Mouse (Mus musculus): ENCODE results near the gene Col4a3bp.
"Not testable (repeated sequence)": the region's sequence is repeated elsewhere in the genome, so short reads cannot be mapped to it uniquely, and the experiment has no call there.

Gene Col4a3bp

DNA sequence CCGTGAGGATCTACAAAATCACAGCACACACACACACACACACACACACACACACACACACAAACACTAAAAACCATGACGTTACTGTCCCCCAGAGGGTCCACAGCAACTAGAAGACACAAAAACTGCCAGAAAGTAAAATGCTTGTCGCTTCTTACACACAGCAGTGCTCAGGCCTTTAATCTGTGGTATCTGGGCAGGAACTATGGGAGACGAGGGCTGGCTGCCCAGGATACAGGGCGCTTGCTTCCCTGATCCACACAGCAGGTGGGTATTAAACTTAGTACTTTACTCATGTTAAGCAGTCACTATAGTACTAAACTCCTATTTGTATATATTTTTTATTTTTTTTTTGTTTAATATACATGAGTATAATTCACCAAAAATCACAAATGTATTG lies 103.4 kb downstream of the Col4a3bp start:
- DNase-seq (ENCODE audit: low read depth, low spot score): no peak

DNA sequence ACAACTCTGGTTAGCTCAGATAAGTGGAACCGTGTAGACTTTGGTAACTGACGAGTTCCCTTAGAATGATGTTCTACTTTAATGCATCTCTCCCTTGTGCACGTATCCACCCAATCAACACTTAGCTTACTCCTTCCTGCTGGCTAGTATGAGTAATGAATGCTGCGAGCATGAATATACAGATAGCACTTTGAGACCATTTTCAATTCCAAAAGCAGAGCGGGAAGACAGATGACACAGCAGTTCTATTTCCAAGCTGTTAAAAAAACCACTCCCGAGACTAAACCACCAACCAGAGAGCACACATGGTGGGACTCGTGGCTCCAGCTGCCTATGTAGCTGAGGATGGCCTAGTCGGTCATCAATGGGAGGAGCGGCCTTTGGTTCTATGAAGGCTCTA lies 110.6 kb downstream of the Col4a3bp start:
- no peak for DNase-seq (ENCODE audit: low read depth, low spot score)

- no peak for DNase-seq (ENCODE audit: low read depth, low spot score)
Observed at GRCm38 (mm10) chr13:96656673-96657072, 114.3 kb downstream of the Col4a3bp start.

GRCm38 (mm10) chr13:96658936-96659335 lies 116.5 kb downstream of the Col4a3bp start:
- no peak for DNase-seq (ENCODE audit: low read depth, low spot score)

GRCm38 (mm10) chr13:96660095-96660860 lies 117.9 kb downstream of the Col4a3bp start:
- no peak for DNase-seq (ENCODE audit: low read depth, low spot score)

DNA sequence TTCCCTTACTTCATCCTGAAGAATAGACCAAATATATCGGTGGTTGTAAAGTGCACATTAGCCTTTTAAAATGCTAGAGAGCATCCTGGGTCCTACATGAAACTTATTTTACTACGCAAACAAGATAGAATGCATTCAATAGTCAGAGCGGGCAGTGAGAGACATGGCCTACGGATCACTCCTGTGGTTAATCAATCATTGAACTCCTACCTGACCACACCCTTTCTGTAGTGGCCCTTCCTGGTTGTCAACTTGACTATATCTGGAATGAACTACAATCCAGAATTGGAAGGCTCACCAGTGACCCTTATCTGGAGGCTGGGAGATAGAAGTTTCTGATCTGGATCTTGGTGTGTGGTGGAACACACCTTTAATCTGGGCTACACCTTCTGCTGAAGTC lies 120.7 kb downstream of the Col4a3bp start:
- DNase-seq (ENCODE audit: low read depth, low spot score): not testable (repeated sequence)

DNA sequence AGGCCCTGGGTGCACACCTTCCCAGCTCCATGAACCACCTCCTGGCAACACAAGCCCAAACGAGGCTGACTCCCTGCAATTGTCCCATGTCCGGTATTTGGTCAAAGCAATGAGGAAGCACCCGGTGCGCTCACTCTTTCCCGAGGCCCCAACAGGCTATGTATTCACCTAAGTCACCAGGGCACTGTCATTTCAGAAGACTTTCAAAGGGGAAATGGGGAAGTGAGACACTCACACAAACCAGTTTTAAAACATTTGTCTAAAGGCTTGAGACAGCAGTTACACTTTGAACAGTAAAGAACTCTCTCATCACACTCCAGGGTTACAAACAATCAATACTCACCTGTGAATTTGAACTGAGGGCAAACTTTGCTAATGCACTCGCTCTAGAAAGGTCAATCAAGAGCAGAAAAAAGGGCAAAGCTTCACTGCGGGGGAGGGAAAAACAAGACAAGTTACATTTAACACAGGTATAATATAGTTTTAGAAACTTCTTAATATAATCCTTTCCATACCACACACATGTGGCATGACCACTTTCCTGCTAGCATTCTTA lies 122.1 kb downstream of the Col4a3bp start:
- no peak for DNase-seq (ENCODE audit: low read depth, low spot score)

GRCm38 (mm10) chr13:96670019-96670405 lies 127.6 kb downstream of the Col4a3bp start:
- DNase-seq (ENCODE audit: low read depth, low spot score): peak; percentile 17

DNA sequence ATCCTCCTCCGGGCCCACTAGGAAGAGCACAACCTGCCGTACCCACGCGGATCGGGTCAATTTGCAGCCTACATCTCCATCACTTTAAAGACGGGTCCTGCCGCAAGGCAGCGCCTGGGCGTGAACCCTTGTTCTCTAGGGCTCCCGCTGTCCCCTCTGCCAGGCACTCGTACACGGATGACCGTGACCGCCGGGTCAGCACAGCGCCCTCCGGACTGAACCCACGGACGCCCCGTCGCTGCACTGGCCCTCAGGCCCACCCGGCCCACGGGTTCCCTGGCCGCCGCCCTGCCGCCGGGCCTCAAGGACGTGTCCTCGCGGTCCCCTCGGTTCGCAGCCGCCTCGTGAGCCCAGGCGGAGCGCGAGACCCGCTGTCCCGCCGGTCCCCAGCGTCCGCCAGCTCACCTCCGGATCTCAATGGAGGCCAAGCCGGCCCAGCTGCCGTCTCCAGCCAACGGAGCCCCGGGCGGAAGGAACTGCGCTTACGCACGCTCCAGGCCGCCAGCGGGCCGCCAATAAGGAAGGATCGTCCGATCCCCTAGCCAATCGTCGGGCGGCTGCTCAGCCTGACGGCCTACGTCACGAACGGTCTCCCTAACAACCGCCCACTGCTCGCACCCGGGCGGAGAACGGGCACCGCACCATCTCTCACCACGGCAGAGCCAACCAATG lies 128.1 kb downstream of the Col4a3bp start, which contains the start of gene Hmgcr:
TSS of gene Hmgcr (minus strand) at position 531 of the 672 bp plus-strand sequence.
- DNase-seq (ENCODE audit: low read depth, low spot score): peak; percentile 91

DNA sequence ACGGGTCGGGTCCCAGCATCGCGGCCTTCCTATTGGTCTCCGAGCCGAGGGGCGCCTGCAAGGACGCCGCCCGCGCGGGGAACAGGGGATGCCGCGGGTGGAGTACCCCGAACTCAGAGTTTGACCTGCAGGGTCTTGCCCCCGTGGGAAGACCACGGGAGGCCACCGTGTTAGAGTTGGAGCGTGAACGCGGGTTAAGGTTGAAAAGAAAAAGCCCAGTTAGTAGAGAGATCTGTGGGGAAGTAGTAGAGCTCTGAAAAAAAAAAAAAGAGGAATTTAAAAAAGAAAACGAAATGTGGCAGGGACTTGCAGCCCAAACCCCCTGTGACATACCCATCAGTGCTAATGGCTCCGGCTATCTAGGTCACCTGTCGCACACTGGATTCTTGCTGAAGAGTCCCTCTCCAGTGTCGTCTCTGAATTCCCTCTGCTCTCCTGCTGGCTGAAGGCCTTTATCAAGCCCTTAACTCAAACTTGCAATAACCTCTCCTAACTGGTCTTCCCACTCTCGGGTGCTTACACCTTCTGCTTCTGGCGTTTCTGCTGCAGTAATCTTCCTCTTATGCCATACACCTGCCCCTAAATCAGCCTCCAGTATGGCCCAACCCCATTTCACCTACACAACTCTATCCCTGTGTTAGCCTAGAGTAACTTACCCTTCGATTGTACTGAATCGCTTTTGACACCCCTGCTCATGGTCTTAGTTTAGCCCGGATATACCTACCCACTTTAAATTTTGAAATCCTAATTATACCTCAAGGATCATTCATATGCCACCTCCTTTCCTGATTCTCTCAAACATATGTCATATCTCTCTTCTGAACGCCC lies 128.9 kb downstream of the Col4a3bp start:
- DNase-seq (ENCODE audit: low read depth, low spot score): no peak

- no peak for DNase-seq (ENCODE audit: low read depth, low spot score)
Observed at GRCm38 (mm10) chr13:96671906-96672234, 129.5 kb downstream of the Col4a3bp start.

- no peak for DNase-seq (ENCODE audit: low read depth, low spot score)
Observed at GRCm38 (mm10) chr13:96672276-96672675, 129.9 kb downstream of the Col4a3bp start.

DNA sequence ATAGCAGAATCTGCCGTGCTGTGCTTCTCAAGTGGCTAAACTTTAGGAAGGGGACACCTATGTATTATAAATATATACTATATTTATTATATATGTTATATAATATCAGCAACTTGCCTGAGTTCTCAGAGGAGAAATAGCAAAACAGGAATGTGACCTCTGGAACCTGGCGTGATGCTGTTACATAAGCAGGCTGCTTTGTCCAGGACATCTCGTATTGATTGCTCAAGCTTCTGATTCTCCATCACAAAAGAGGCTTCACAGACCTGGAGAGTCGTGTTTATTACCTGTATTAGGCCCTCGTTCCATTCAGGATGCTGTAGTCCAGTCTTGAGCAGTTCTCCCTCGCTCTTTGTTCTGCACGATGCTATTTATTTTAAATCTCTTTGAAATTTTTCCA lies 131.4 kb downstream of the Col4a3bp start:
- no peak for DNase-seq (ENCODE audit: low read depth, low spot score)

GRCm38 (mm10) chr13:96675756-96676155 lies 133.3 kb downstream of the Col4a3bp start:
- no peak for DNase-seq (ENCODE audit: low read depth, low spot score)

- DNase-seq (ENCODE audit: low read depth, low spot score): no peak
Observed at GRCm38 (mm10) chr13:96677071-96677470, 134.7 kb downstream of the Col4a3bp start.

DNA sequence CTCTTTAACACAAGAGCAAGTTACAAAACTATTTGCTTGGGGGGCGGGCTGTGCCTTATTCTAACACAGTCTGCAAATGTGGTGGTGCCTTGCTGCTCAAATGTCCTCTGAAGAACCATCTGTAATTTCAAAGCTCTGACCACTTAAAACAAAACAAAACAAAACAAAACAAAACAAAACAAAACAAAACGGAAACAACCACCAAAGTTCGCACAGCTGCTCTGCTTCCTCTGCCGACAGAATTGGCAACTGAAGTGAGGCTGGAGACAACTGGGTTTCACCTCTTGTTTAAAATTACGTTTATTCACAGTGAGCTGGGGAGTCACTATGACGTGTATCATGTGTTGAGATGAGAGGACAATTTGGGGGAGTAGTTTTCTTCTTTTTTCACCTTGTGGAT lies 136.2 kb downstream of the Col4a3bp start:
- DNase-seq (ENCODE audit: low read depth, low spot score): no peak

GRCm38 (mm10) chr13:96680163-96681087 lies 138.0 kb downstream of the Col4a3bp start:
- DNase-seq (ENCODE audit: low read depth, low spot score): no peak

- no peak for DNase-seq (ENCODE audit: low read depth, low spot score)
Observed at GRCm38 (mm10) chr13:96681088-96681620, 138.7 kb downstream of the Col4a3bp start.

GRCm38 (mm10) chr13:96684779-96685178 lies 142.4 kb downstream of the Col4a3bp start:
- no peak for DNase-seq (ENCODE audit: low read depth, low spot score)

GRCm38 (mm10) chr13:96687261-96687660 lies 144.8 kb downstream of the Col4a3bp start:
- no peak for DNase-seq (ENCODE audit: low read depth, low spot score)

Data from c-Kit-negative CD71-positive TER-119-positive erythroid progenitor cells, embryonic 14.5 days (primary cell).